Mouse (Mus musculus) liver, embryonic 14.5 days (tissue): Measurements from ENCODE around the gene Ccl24.

Experiments used
- CTCF ChIP-seq: IDR thresholded peaks from 2 replicates; pipeline ENCODE4 v1.5.1; 2016; ENCODE audit warnings: antibody characterized with exemption, low read depth, control low read depth
- EP300 ChIP-seq: IDR thresholded peaks from 2 replicates; pipeline ENCODE4 v1.6.1; 2016; ENCODE audit warnings: antibody characterized with exemption, low read depth

DNA sequence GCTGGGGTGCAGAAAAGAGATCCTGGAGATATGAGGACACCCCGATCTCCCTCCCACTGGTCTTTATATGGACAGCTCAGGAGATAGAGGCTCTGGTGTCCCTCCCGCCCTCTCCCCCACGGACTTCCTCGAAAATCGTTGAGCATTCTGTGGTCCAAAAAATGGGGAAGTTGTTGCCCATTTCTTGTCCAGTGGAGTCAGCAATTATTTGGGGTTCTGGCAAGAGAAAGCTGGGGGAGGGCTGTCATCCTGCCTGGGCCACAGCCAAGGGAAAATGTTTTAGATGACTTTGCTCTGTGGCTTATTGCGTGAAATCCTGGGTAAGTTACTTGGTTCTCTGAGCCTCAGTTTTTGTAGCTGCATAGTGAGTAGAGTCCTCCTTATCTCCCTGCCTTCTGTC, at the start of gene Ccl24:
- no peak for TF ChIP-seq CTCF
- no peak for TF ChIP-seq EP300
